9 mouse cellular contexts compared by ENCODE assay signal in the genomic region with DNA sequence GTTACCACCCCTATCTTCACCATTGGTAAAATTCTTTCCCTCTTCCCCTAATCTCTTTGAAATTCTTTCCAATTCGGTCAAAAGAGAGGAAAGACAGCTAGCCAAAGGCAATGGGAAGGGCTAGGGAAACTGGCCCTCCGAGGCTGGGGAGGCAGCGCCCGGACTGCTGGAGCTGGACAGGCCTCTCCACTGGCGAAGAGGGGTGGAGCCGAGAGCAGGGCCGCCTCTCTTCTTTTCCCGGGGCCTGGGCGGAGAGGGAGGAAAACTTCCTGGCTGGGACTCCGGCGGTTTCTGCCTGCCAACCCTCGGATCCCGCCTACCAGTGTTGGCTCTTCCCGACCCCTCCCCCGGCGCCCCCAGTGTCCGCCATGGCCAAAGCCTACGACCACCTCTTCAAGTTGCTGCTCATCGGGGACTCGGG. TPM values are rescaled to one million over a fixed set of nuclear protein-coding genes. Genes with fewer than 3 reads are reported as not detected.
DNase-seq lines count a peak whose midpoint lies in the region; ATAC-seq and TF ChIP-seq lines count a peak whose summit lies in the region.
"Had no signal": no experiment of that assay in that cellular context is flagged by ENCODE, and none has a peak within 500 bp of the region (broad histone marks: within the 10 kb centered on the region; RNA-seq: fewer than 3 reads in every experiment).

No protein-coding gene starts in this region.

- under 1% methylated on average over 20 of the region's 20 CpGs for WGBS in forebrain, embryonic 15.5 days

- no peak for TF ChIP-seq CTCF in Patski (IDR thresholded peaks at IDR 0.05)
- TF ChIP-seq CTCF in layer of hippocampus, adult 2 months (conservative IDR thresholded peaks at IDR 0.05): no peak; the same call in 1 of the 2 replicates

- H3K27ac ChIP-seq in forebrain, embryonic 15.5 days (replicated peaks): peak overlapping the region; percentile 63
- H3K27ac ChIP-seq in layer of hippocampus, adult 2 months: peak overlapping the region; percentile 87

- H3K4me1 ChIP-seq in forebrain, embryonic 15.5 days: peaks cover 16% of the 10 kb centered on the region

- H3K4me2 ChIP-seq in forebrain, embryonic 15.5 days (replicated peaks): peak overlapping the region; percentile 78

- in situ Hi-C loops in Patski (cut with MboI; ENCODE audit: low pct_unique_long_range_greater_than_20kb): loop anchor here (5.0 kb wide), 2 partner anchors 37 to 152 kb away; no protein-coding TSS in a partner anchor

- H3K9ac ChIP-seq in forebrain, embryonic 15.5 days (replicated peaks): peak overlapping the region; percentile 49

- intact Hi-C loops in heart, postnatal 14 days (cut with DNase I): loop anchor here (1.0 to 2.0 kb wide), 2 partner anchors 28 to 153 kb away; partner anchors contain the start of gene Slc39a1

- H3K9me3 ChIP-seq in forebrain, embryonic 15.5 days: no peaks in the 10 kb centered on the region

- H3K36me3 ChIP-seq in forebrain, embryonic 15.5 days: no peaks in the 10 kb centered on the region

- ATAC-seq in Patski: peak; percentile 83
- ATAC-seq in forebrain, embryonic 15.5 days (replicated peaks): peak; percentile 83

- CTCF ChIA-PET in Patski (lab: Charles Lee): interaction anchor here (1.1 to 1.6 kb wide), 4 partner anchors 10 to 153 kb away, joined by 3 to 7 read pairs (median 4); partner anchors contain the start of genes Jtb and Slc39a1

- H3K4me3 ChIP-seq in forebrain, embryonic 15.5 days: peak overlapping the region; percentile 41
- peak overlapping the region; percentile 49 for H3K4me3 ChIP-seq in layer of hippocampus, adult 2 months

- POLR2A ChIA-PET in Patski (lab: Charles Lee): interaction anchor here (0.9 to 1.7 kb wide), 6 partner anchors 11 to 172 kb away, joined by 3 to 9 read pairs (median 4); partner anchors contain the start of genes Jtb and Slc39a1

- no peak for DNase-seq in Patski (ENCODE audit: low read depth, low spot score)
- DNase-seq in cerebellum, adult 8-10 months: peak; percentile 34
- peak; percentile 82 to 86 for DNase-seq in heart, postnatal 14 days
- peak; percentile 32 to 34 for DNase-seq in layer of hippocampus, adult 2 months (ENCODE audit: low spot score in 2 of 2)
- DNase-seq in lung, postnatal 10 days: peak; percentile 94
- peak; percentile 65 for DNase-seq in retina, embryonic 14.5 days (ENCODE audit: low spot score)
- no peak for DNase-seq in T-cell, adult 2 months (ENCODE audit: low spot score)

- no peaks in the 10 kb centered on the region for H3K27me3 ChIP-seq in Patski
- H3K27me3 ChIP-seq in forebrain, embryonic 15.5 days: no peaks in the 10 kb centered on the region

RNA-seq across cellular contexts. Expression of gene Rab13, which starts 7.0 kb away (rescaled TPM):
- 66.8 TPM for polyA plus RNA-seq in Patski (2021)
- 21.4 and 22.2 TPM in 2 replicates for polyA plus RNA-seq in forebrain, embryonic 15.5 days (2015; fragmentation: Nextera tagmentation; extraction: Ambion mirVana)
- 10 to 100 TPM in 1 of 2 experiments, 1 to 10 TPM in 1; 6.7 to 10.9 TPM for total RNA-seq in heart, postnatal 14 days (2021)
- total RNA-seq in layer of hippocampus, adult 2 months (2021): 1 to 10 TPM; 6.2 to 8.8 TPM

RNA-seq across cellular contexts. Expression of gene Rps27, which starts 7.1 kb away (rescaled TPM):
- polyA plus RNA-seq in Patski (2021): 2,084 TPM
- polyA plus RNA-seq in forebrain, embryonic 15.5 days (2015; fragmentation: Nextera tagmentation; extraction: Ambion mirVana): 1,085 and 1,143 TPM in 2 replicates
- total RNA-seq in heart, postnatal 14 days (2021): 100 to 1,000 TPM; 868 to 969 TPM
- total RNA-seq in layer of hippocampus, adult 2 months (2021): 100 to 1,000 TPM; 995 to 997 TPM

RNA-seq across cellular contexts. Expression of gene Jtb, which starts 10.9 kb away (rescaled TPM):
- 108 TPM for polyA plus RNA-seq in Patski (2021)
- 109 and 110 TPM in 2 replicates for polyA plus RNA-seq in forebrain, embryonic 15.5 days (2015; fragmentation: Nextera tagmentation; extraction: Ambion mirVana)
- total RNA-seq in heart, postnatal 14 days (2021): 10 to 100 TPM; 44.9 to 48.9 TPM
- total RNA-seq in layer of hippocampus, adult 2 months (2021): 10 to 100 TPM; 44.3 to 45.3 TPM

RNA-seq across cellular contexts. Expression of gene Creb3l4, which starts 22.8 kb away (rescaled TPM):
- 1.1 TPM for polyA plus RNA-seq in Patski (2021)
- 3.7 TPM in 2 replicates for polyA plus RNA-seq in forebrain, embryonic 15.5 days (2015; fragmentation: Nextera tagmentation; extraction: Ambion mirVana)
- not detected for total RNA-seq in heart, postnatal 14 days (2021)
- not detected for total RNA-seq in layer of hippocampus, adult 2 months (2021)
- total RNA-seq: hematopoietic stem cell, adult 5-6 weeks had no signal

RNA-seq across cellular contexts. Expression of gene Slc39a1, which starts 27.4 kb away (rescaled TPM):
- polyA plus RNA-seq in Patski (2021): 243 TPM
- polyA plus RNA-seq in forebrain, embryonic 15.5 days (2015; fragmentation: Nextera tagmentation; extraction: Ambion mirVana): 42.8 and 43.2 TPM in 2 replicates
- 10 to 100 TPM; 94.0 to 95.4 TPM for total RNA-seq in heart, postnatal 14 days (2021)
- total RNA-seq in layer of hippocampus, adult 2 months (2021): 10 to 100 TPM; 42.5 to 45.5 TPM

Comparison
In these comparisons a context has a peak if more than half of its experiments do, and no peak if none do; other contexts are left out.
1. DNase-seq: peak in cerebellum, adult 8-10 months (single experiment), heart, postnatal 14 days (2 of 2), layer of hippocampus, adult 2 months (2 of 2), lung, postnatal 10 days (single experiment) and retina, embryonic 14.5 days (single experiment); none in Patski (single experiment) and T-cell, adult 2 months (single experiment).